Mouse (Mus musculus) urinary bladder, postnatal 4 days (tissue): ENCODE measurements around the gene Ly6g6f.
A peak's percentile ranks its signal among the peaks of the same experiment; 100 is the strongest.
"Not testable (repeated sequence)": the region's sequence is repeated elsewhere in the genome, so short reads cannot be mapped to it uniquely, and the experiment has no call there.

Experiments used
- DNase-seq, 2 experiments: peaks; one replicate each; pipeline ENCODE4 v3.0.0; 2021 to 2022; ENCODE audit warnings: low spot score in 2 of 2

The Ly6g6f gene

DNA sequence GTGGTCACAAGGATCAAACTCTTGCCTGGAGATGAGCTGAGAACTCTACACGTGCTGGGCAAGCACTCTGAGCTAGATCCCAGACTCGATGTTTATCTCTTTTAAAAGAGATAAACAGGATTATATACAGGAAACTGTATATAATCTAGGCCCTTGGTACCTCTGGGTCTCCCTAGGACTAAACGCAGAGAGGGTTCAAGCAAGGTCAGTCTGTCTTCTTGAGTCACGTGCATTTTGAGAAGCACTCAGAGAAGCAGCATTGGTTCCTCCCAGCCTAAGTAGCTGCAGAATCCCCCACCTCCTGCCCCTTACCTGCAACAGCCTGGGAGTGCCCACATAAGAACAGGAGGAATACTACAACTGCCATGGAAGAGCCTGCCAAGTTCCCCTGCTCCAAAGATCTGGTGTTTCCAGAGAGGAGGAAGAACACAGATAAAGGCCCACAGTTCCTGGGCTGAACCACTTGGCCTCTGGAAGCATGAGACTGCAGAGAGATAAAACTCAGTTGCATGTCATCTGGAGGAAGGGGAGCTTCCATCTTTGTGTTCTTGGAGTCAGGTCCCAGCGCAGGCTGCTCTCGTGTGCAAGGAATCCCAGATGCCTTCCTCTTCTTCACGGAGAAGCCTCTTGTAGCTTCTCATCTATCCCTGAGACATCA lies at the start of gene Ly6g6f:
TSS of gene Ly6g6f (minus strand) at position 403 of the 658 bp plus-strand sequence.
- DNase-seq: no peak

DNA sequence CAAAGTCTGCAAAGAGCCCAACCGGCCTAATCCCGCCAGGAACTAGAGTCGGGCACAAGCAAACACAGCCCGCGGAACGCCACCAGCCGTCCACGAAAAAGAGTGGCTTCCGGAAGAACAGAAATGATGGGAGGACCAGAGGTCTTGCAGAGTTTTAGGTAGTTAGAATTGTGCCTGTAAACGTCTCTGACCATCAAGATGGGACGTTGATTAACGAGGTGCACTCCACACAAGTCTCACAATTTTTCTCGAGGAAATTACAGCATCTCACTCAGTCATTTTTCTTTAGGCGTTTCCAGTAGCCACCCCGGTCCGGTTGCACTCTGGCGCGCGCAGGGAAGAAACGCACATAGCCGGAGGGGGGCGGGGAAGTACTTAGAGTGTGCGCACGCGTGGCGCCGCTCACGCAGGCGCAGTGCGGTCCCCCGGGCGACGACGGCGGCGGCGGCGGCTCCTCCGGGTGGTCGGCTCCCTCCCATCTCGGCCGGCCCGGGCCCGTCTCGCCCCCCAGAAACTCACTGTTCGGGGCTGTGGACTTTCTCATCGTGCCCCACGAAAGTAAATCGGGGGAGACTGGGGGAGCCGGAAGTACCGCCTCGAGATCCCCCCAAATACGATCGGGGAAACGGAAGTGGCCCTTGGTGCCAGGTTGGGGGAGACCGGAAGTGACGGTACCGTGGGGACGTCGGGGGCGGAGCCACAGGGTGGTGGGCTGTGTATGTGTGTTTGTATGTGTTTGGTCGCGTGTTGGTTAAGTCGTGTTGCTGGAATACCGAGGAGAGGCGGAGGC lies 49.6 kb upstream of the Ly6g6f start, which contains the start of gene Bag6:
TSS of gene Bag6 (plus strand) at position 378 of the 790 bp plus-strand sequence.
- peak; percentile 92 to 94 for DNase-seq

DNA sequence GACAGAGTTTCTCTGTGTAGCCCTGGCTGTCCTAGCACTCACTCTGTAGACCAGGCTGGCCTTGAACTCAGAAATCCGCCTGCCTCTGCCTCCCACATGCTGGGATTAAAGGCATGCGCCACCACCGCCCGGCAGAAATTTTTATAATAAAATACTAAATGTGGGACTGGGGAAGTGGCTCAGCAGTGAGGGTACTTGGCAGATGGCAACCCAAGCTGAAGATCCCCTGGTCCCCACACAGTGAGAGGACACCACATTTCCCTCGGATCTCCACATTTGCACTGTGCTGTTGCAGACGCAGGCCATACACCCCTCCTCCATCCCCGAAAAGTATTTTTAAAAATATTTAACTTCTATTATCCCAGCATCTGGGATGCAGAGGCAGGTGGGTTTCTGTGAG lies 48.1 kb upstream of the Ly6g6f start:
- no peak for DNase-seq

GRCm38 (mm10) chr17:35132174-35132560 lies 46.8 kb upstream of the Ly6g6f start:
- no peak for DNase-seq

GRCm38 (mm10) chr17:35131500-35132173 lies 46.2 kb upstream of the Ly6g6f start, which contains the start of gene Apom:
TSS of gene Apom (minus strand) at chr17:35132050.
- no peak for DNase-seq

DNA sequence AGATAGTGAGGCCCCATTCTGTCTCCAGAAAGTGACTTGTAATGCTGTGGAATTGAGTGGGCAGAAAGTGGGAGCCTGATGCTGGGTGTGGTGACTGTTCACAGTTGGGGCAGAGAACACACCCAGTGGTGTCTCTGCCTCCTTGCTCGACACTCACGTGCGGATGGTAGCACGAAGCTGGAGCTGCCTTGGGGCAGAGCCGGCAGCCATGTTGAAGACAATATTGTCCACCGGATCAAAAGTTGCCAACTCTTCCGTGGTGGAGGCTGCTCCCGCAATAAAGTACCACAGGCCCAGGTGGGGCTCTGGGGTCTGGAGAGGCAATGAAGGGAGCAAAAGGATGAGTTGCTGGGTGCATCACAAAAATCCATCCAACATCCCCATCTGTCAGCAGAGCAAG lies 45.6 kb upstream of the Ly6g6f start:
- no peak for DNase-seq

GRCm38 (mm10) chr17:35128996-35129395 lies 43.6 kb upstream of the Ly6g6f start:
- no peak for DNase-seq

- no peak for DNase-seq
Measured at GRCm38 (mm10) chr17:35127017-35127416, 41.6 kb upstream of the Ly6g6f start.

GRCm38 (mm10) chr17:35126206-35126611 lies 40.8 kb upstream of the Ly6g6f start, which contains the start of gene D17H6S53E:
TSS of gene D17H6S53E (plus strand) at chr17:35126373.
- DNase-seq: peak in 1 of 2 experiments; percentile 72

DNA sequence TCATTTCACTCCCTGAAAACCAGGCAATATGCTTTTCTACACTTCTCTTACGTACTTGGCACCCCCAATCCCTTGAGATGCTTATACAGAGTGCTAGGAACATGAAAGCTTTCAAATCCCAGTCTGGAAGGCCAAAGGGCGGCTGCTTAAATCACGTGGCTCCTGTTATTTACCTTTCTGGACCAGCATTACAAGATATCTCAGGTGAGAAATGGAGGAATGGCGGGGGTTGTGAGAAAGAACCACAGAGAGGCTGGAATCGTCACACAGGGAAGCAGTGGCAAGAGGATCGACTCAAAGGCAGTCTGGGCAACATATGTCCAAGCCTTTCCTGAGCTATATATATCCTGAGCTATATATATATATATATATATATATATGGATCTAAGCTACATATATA lies 40.2 kb upstream of the Ly6g6f start:
- DNase-seq: no peak

DNA sequence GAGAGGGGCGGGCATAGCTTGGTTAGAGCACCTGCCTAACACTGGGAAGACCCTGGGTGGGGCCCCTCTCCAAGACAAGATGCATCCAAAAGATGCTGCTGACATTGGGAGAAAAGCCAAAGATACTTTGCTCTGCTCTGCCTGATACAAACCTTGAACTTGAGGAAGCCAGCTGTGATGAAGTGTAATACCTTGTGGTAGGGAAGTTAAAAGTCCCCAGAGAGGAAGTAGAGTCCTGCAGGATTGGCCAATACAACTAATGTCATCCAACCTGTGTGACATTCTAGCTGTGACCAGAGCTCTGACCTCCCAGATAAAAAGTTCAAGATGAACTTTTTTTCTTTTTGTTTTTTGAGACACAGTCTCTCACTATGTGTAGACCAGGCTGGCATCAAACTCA lies 39.7 kb upstream of the Ly6g6f start:
- DNase-seq: no peak

- not testable (repeated sequence) for DNase-seq
Measured at GRCm38 (mm10) chr17:35124261-35124896, 39.0 kb upstream of the Ly6g6f start.

DNA sequence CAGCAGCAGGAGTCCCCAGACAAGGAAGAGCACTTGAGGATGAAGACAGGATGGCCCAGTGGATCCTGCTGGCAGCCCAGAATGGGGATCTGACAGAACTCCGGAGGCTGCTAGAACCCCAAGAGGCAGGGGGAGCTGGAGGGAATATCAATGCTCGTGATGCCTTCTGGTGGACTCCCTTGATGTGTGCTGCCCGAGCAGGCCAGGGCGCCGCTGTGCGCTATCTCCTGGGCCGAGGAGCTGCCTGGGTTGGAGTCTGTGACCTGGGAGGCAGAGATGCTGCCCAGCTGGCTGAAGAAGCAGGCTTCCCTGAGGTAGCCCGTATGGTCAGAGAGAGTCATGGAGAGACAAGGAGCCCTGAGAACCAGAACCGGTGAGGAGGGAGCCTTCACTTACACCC lies 37.9 kb upstream of the Ly6g6f start:
- not testable (repeated sequence) for DNase-seq

- DNase-seq: no peak
Measured at GRCm38 (mm10) chr17:35121871-35122303, 36.5 kb upstream of the Ly6g6f start, which contains the start of gene Csnk2b. TSS of gene Csnk2b (minus strand) at chr17:35122053.

GRCm38 (mm10) chr17:35121143-35121799 lies 35.9 kb upstream of the Ly6g6f start, which contains the start of gene Gpank1:
TSS of gene Gpank1 (plus strand) at chr17:35121455.
- DNase-seq: peak; percentile 98

DNA sequence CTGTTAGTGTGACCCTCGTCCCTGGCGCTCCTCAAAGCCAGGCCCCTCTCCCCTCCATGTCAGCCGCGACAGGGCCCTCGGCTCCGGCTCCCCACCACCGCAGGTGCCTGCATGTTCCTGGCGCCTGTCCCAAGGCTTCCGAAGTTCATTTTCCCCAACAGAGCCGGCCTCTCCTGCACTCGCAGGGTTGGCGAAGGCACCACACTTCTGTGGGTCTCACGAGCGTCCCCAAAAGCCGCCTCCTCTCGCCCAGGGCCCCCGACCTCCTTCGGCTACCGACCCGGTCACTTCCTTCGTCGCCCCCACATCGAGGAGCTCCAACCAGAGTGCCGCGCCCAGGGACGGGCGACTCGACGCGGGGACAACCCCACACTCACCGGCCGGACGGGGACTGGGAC lies 35.3 kb upstream of the Ly6g6f start:
- DNase-seq: peak in 1 of 2 experiments; percentile 36

DNA sequence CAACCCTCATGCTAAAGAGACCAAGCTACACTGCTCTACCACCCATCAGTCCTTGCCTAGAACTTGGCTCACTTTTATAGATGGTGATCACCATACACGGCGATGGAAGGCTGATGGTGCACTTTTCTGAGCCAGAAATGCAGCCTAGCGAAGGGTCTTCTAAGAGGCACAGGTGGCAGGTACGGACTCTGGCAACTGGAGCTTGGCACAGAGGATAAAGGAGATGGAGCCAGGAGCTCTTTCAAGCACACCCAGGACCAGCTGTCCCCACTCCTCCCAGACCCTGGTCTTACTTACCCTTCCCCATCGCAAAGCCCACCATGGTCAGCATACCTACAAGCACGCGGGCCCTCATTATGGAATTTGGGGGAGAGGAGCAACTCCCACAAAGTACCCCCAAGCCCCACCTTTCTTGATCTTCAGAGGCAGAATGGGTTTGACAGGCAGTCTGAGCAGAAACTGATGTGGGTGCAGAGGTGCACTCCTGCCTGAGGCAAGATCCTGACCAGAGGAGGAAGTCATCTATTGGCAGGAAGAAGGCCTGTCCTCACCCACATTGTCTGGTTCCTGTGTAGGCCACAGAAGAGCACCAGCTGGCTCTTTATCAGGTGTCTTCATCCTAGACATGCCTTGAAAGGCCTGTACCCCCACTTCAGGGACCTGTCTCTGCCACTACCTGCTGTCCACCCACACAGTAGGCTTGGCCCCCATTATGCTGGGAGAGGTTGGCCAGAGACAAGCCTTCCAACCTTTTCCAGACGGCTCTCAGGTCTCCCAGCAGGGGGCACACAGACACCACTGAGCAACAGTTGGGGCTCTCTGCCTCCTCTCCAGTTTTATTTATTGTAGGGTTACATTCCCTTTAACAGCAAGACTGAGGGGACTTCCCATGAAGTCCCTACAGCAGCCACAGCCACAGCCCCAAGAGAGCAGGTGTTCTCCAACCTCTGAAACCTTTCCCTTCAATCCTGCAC lies 29.9 kb upstream of the Ly6g6f start, which contains the start of gene Ly6g5b:
TSS of gene Ly6g5b (minus strand) at position 383 of the 974 bp plus-strand sequence.
- DNase-seq: no peak

DNA sequence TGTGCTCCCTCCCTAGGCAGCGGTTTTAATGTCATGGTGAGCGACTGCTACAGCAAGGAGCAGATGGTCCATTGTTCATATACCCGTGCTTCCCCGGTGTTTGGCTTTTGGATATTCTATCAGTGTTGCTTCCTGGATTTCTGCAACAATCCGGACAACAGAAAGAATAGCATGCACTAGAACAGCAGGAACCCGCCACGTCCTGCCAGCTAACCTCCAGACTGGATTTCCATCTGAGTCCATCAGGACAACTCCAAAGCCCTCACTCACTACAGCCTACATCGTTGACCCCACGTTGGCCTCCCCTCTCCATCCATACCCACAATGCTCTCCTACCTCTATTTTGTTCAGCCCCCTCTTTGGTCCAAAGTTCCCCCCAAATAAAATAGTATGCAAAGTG lies 26.4 kb upstream of the Ly6g6f start:
- DNase-seq: no peak

- DNase-seq: no peak
Measured at GRCm38 (mm10) chr17:35108097-35108496, 22.7 kb upstream of the Ly6g6f start, which contains the start of gene Ly6g5c. TSS of gene Ly6g5c (plus strand) at chr17:35108279.

- DNase-seq: no peak
Measured at GRCm38 (mm10) chr17:35106522-35106921, 21.1 kb upstream of the Ly6g6f start.
